Mouse (Mus musculus) thymus, adult 2 months (tissue): Measurements from ENCODE around the gene Gstm5.

Source experiments
- CTCF ChIP-seq: fragments of 200-500 bp; IDR thresholded peaks from 2 replicates; pipeline ENCODE4 v1.5.1; 2012; ENCODE audit warnings: mild to moderate bottlenecking, control low read depth, low read length, moderate library complexity, borderline replicate concordance; ENCODE audit not compliant: control insufficient read depth, poor library complexity, insufficient read depth; ENCODE audit errors: extremely low read depth
- POLR2A ChIP-seq: fragments of 200-500 bp; IDR thresholded peaks from 2 replicates; pipeline ENCODE4 v1.6.1; 2012; ENCODE audit warnings: mild to moderate bottlenecking, low read length, control low read depth, moderate library complexity; ENCODE audit not compliant: control insufficient read depth, poor library complexity, insufficient read depth; ENCODE audit errors: extremely low read depth

- TF ChIP-seq CTCF (no peak), POLR2A (no peak)
Measured at GRCm38 (mm10) chr3:107853232-107854181, 42.1 kb upstream of the Gstm5 start.
